Mouse (Mus musculus) G1E-ER4 (cell line): ENCODE measurements around the gene Vmn1r49. TPM values are rescaled to one million over a fixed set of nuclear protein-coding genes. Genes with fewer than 3 reads are reported as not detected.
"Not testable (repeated sequence)": the region's sequence is repeated elsewhere in the genome, so short reads cannot be mapped to it uniquely, and the experiment has no call there.

Experiments used
- GATA1 ChIP-seq: IDR thresholded peaks from one replicate; pipeline ENCODE4 v1.8.0; 2012; ENCODE audit warnings: low read length, inconsistent platforms
- polyA plus RNA-seq: library from polyadenylated mRNA; stranded (reverse); fragments of >175 nt; gene quantifications from 2 replicates; pipeline ENCODE4 v1.2.3, GENCODE M21; 2012

Vmn1r49 gene
- not detected in 2 replicates for polyA plus RNA-seq

DNA sequence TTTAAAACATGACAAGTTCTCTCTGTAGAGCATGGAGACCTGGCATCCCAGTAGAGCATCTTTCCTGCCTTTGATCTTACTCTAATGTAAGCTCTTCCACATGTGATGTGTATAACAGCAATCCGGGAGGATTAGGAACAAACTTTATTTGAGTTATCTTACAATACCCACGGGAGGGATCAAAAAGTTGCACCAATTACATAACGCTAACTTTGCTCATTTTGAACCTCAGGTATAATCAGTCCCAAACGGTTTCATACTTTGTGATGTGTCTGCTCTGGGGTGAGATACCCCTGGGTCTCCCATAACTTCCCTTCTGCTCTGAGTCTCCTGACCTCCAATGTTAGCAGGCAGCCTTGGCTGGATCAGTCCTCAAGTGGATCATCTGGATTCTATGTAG is at the start of gene Vmn1r49:
Vmn1r49 (minus strand) TSS at position 101 of the 400 bp plus-strand sequence.
- no peak for TF ChIP-seq GATA1

DNA sequence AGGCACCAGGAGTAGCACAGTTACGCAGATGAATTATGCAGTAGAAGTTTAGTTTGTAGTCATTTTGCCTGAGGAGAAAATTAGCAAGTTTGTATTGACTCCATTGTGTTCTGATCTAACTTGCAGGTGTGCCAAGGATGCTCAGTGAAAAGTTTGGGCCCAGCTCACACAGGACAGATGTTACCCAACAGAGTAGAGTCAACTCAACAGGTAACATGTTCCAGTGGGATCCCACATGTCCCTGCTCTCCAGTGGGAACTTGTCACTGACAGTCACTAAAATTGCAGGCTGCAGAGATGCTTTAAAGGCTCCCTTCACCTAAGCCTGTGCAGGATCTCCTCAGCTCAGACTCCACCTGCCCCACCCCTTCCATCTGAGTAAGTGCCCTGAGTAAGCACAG is 44.0 kb upstream of the Vmn1r49 start, which contains the start of gene Vmn1r51:
Vmn1r51 (plus strand) TSS at position 301 of the 400 bp plus-strand sequence.
- not testable (repeated sequence) for TF ChIP-seq GATA1

DNA sequence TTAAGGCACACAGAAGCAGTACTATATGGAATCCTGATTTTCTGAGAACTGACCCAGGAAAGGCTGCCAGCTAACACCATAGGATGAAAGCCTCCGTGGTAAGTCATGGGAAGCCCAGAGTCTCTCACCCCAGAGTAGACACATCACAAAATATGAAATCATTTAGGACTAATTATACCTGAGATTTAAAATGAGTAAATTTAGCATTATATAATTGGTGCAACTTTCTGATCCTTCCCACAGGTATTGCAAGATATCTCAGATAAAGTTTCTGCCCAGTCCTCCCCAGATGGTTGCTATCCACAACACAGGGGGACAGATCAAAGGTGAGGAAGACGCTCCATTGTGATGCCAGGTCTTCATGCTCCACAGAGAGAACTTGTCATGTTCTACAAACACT is 22.8 kb upstream of the Vmn1r49 start, which contains the start of gene Vmn1r50:
Vmn1r50 (plus strand) TSS at position 301 of the 400 bp plus-strand sequence.
- TF ChIP-seq GATA1, result no peak

DNA sequence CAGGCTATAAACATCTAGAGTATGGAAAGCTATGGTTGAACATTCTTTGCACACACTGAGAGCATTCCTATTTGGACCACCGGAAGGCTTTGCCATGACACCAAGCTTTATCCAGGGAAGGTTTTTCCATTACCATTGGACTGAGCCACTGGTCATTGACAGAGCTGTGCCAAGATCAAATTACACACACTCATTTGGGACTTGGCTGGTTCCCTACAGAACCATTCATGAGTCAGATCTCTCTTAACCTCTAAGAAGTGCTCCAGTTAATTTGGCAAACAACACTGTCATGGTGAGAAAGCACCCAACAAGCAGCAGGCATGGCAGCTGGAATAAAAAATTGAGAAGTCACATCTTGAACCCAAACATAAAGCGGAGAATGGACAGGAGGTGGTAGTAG is 22.3 kb upstream of the Vmn1r49 start:
- TF ChIP-seq GATA1, result no peak

DNA sequence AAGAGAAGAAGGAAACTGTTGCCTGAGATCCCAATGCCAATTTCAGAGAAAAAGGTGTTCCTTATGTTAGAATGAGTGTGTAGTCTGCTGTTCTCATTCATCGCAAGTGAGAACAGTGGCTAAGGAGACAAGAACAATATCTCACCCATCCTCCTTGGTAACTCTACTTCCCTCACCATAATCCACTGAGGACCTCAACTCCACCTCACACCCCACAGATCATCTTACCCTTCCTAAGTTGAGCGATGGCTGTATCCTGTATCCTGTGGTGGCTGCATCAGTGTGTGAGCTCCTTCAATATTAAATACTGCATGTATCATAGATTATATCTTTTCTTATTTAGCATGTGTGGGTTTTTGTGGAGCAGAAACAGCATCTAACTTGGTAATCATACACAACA is 41.6 kb downstream of the Vmn1r49 start, which contains the start of gene Vmn1r48:
Vmn1r48 (minus strand) TSS at position 101 of the 400 bp plus-strand sequence.
- TF ChIP-seq GATA1, result not testable (repeated sequence)

Other genes with a start within 250 kb of the Vmn1r49 start
- not detected in 2 replicates for gene Vmn1r42, start 202.1 kb downstream of the Vmn1r49 start, polyA plus RNA-seq
- not detected in 2 replicates for gene Vmn1r43, start 202.1 kb downstream of the Vmn1r49 start, polyA plus RNA-seq
- gene Vmn1r44, start 194.8 kb downstream of the Vmn1r49 start, polyA plus RNA-seq, result not detected in 2 replicates
- not detected in 2 replicates for gene Vmn1r45, start 137.9 kb downstream of the Vmn1r49 start, polyA plus RNA-seq
- not detected in 2 replicates for gene Vmn1r46, start 109.2 kb downstream of the Vmn1r49 start, polyA plus RNA-seq
- not detected in 2 replicates for gene Vmn1r47, start 62.4 kb downstream of the Vmn1r49 start, polyA plus RNA-seq
- not detected in 2 replicates for gene Vmn1r48, start 41.7 kb downstream of the Vmn1r49 start, polyA plus RNA-seq
- not detected in 2 replicates for gene Vmn1r50, start 22.9 kb upstream of the Vmn1r49 start, polyA plus RNA-seq
- gene Vmn1r51, start 44.1 kb upstream of the Vmn1r49 start, polyA plus RNA-seq, result not detected in 2 replicates
- gene Vmn1r52, start 96.3 kb upstream of the Vmn1r49 start, polyA plus RNA-seq, result not detected in 2 replicates
- gene V1ra8, start 124.3 kb upstream of the Vmn1r49 start, polyA plus RNA-seq, result not detected in 2 replicates
- not detected in 2 replicates for gene Vmn1r53, start 145.9 kb upstream of the Vmn1r49 start, polyA plus RNA-seq
- not detected in 2 replicates for gene Vmn1r54, start 167.8 kb upstream of the Vmn1r49 start, polyA plus RNA-seq
- gene BC048671, start 222.7 kb upstream of the Vmn1r49 start, polyA plus RNA-seq, result not detected in 2 replicates
- gene Chst13, start 246.7 kb upstream of the Vmn1r49 start, polyA plus RNA-seq, result not detected in 2 replicates